Mouse (Mus musculus): ENCODE data around the gene Csmd2. TPM values are rescaled to one million over a fixed set of nuclear protein-coding genes. Genes with fewer than 3 reads are reported as not detected.
A peak's percentile ranks its signal among the peaks of the same experiment; 100 is the strongest.

Gene Csmd2
- total RNA-seq, 2 experiments from 2014 or later: 0.06 to 0.46 TPM

GRCm38 (mm10) chr4:128402706-128403105 is 415.0 kb downstream of the Csmd2 start:
- DNase-seq (ENCODE audit: low spot score in 2 of 2): no peak

GRCm38 (mm10) chr4:128405576-128405975 is 417.9 kb downstream of the Csmd2 start:
- no peak for DNase-seq (ENCODE audit: low spot score in 2 of 2)

- DNase-seq (ENCODE audit: low spot score in 2 of 2): no peak
Measured at GRCm38 (mm10) chr4:128407084-128407845, 419.6 kb downstream of the Csmd2 start.

GRCm38 (mm10) chr4:128411941-128412630 is 424.4 kb downstream of the Csmd2 start:
- no peak for DNase-seq (ENCODE audit: low spot score in 2 of 2)

- DNase-seq (ENCODE audit: low spot score in 2 of 2): no peak
Measured at GRCm38 (mm10) chr4:128414741-128415140, 427.1 kb downstream of the Csmd2 start.

- DNase-seq (ENCODE audit: low spot score in 2 of 2): no peak
Measured at GRCm38 (mm10) chr4:128419988-128420617, 432.4 kb downstream of the Csmd2 start.

GRCm38 (mm10) chr4:128422486-128422885 is 434.8 kb downstream of the Csmd2 start:
- DNase-seq (ENCODE audit: low spot score in 2 of 2): no peak

GRCm38 (mm10) chr4:128425339-128425738 is 437.7 kb downstream of the Csmd2 start:
- no peak for DNase-seq (ENCODE audit: low spot score in 2 of 2)

- no peak for DNase-seq (ENCODE audit: low spot score in 2 of 2)
Measured at GRCm38 (mm10) chr4:128427261-128428030, 439.8 kb downstream of the Csmd2 start.

GRCm38 (mm10) chr4:128428303-128429107 is 440.8 kb downstream of the Csmd2 start:
- peak; percentile 29 to 58 for DNase-seq (ENCODE audit: low spot score in 2 of 2)

- DNase-seq (ENCODE audit: low spot score in 2 of 2): no peak
Measured at GRCm38 (mm10) chr4:128429591-128429990, 441.9 kb downstream of the Csmd2 start.

- no peak for DNase-seq (ENCODE audit: low spot score in 2 of 2)
Measured at GRCm38 (mm10) chr4:128440550-128440949, 452.9 kb downstream of the Csmd2 start.

GRCm38 (mm10) chr4:128441228-128441627 is 453.6 kb downstream of the Csmd2 start:
- DNase-seq (ENCODE audit: low spot score in 2 of 2): no peak

GRCm38 (mm10) chr4:128442791-128443190 is 455.1 kb downstream of the Csmd2 start:
- no peak for DNase-seq (ENCODE audit: low spot score in 2 of 2)

GRCm38 (mm10) chr4:128445514-128446260 is 458.0 kb downstream of the Csmd2 start:
- DNase-seq (ENCODE audit: low spot score in 2 of 2): no peak

GRCm38 (mm10) chr4:128448831-128449431 is 461.3 kb downstream of the Csmd2 start:
- DNase-seq (ENCODE audit: low spot score in 2 of 2): no peak

- no peak for DNase-seq (ENCODE audit: low spot score in 2 of 2)
Measured at GRCm38 (mm10) chr4:128450137-128450536, 462.5 kb downstream of the Csmd2 start.

- no peak for DNase-seq (ENCODE audit: low spot score in 2 of 2)
Measured at GRCm38 (mm10) chr4:128450974-128451373, 463.3 kb downstream of the Csmd2 start.

GRCm38 (mm10) chr4:128451383-128451794 is 463.7 kb downstream of the Csmd2 start:
- no peak for DNase-seq (ENCODE audit: low spot score in 2 of 2)

Measured in adrenal gland, adult 18-20 months (tissue).